Mouse (Mus musculus) heart, adult 8-10 months (tissue): Measurements from ENCODE around the gene Uck1. TPM values are rescaled to one million over a fixed set of nuclear protein-coding genes. Genes with fewer than 3 reads are reported as not detected.
A peak's percentile ranks its signal among the peaks of the same experiment; 100 is the strongest.
"Not testable (repeated sequence)": the region's sequence is repeated elsewhere in the genome, so short reads cannot be mapped to it uniquely, and the experiment has no call there.

Experiments used
- DNase-seq: peaks from one replicate; pipeline ENCODE4 v3.0.0; 2022; ENCODE audit warnings: low spot score
- total RNA-seq, 4 experiments: library from RNA; stranded (reverse); gene quantifications; 2 replicates each; pipeline ENCODE4 v1.2.4; 2022

Gene Uck1
- 10 to 100 TPM; 22.9 to 24.5 (median 23.3) TPM for total RNA-seq

DNA sequence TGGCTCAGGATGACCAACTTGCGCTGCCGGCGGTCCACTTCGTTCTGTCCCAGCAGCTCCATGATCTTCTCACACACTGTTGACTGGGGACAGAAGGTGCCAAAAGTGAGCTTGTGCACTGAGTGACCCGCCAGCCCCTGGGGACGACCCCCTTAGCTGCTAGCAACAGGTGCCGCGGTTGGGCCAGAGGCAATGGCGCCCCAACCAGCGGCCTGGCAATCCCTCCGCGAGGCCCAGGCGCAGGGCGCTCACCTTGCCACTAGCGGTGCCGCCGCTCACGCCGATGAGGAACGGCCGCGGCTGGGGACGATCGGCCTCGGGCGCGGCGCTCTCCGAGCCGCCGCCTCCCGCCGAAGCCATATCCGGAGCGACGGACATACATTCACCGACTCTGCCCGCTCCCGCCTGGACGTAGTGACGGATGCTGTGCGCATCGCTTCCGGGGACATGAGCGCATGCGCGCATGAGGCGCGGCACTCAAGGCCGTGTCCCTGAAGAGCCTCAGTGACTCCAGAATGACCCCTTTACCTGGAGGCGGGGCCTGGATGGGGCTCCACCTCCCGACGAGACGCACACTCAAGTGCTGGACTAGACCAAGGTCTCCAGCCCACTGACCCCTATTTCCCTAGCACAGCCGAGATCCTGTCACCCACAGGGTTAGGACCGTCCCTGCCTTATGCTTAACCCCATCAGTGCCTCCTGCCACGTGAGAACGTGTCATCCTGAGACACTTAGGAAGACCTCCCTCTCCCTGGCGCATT is at the start of gene Uck1:
Uck1 (minus strand) TSS at position 503 of the 761 bp plus-strand sequence.
- DNase-seq = peak; percentile 88

DNA sequence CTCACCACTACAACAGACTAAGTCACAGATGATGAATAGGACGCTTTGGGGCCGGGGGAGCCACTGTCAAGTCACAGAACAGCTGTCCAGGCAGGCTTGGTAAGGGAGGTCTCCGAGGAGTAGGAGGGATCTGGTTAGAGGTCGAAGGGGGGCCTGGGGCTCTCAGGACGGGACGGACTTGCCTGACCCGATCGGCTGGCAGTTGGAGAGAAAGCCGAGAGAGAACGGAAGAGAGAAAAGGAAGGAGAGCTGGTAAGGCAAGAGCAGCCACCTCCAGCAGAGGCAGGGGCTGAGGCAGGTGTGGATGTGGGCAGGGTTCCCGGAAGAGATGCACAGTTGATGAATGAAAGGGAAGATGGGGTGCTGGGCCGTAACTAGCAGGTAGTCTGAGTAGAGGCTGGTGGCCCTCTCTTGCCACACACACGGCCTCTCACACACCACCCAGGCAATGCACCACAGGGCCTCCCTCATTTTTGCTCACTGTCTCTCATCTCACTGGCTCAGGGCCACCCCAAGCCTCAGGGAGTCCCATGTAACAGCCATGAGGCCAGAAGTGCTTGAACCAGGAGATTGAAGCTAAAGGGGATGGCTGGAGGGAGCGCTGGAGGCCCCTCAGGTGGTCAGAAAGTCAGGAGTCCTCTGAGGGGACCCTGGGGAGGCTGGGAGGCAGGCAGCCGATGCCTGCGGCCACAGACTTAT is 49.1 kb upstream of the Uck1 start:
- no peak for DNase-seq

DNA sequence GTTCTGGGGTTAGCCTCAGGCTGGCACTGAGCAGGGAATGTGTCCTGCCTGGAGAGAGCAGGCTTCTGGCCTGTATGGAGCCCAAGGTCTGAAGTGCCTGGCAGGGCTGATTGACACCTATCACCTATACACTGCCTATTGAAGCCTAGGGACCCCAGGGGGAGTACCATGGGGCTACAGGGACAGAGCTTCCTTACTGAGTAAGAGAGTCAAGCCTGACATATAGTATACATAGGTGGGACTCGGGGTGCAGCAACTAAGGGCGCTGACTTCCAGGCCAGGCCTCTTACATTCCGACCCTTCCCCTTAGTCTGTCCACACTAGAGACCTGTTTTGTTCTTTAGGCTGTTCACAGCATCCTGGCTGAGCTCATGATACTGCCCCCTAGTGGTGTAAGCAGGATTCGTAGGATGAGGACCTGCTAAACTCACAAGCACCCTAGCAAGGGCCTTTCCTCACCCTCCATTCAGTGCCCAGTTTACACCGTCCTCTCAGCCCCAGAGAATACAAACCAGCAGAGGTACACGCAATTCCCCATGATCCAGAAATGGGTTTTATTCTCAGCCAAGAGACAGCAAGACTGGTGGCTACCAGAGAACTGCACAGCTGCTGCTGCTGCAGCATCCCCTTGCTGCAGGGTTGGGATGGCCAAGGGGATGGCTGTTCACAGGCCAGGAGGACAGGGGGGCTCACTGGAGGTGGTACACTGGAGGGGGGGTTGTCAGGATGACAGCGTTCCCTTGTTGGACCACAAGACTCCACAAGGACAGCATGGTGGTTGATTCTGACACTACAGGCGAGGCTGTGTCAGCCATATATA is 48.2 kb upstream of the Uck1 start:
- no peak for DNase-seq

DNA sequence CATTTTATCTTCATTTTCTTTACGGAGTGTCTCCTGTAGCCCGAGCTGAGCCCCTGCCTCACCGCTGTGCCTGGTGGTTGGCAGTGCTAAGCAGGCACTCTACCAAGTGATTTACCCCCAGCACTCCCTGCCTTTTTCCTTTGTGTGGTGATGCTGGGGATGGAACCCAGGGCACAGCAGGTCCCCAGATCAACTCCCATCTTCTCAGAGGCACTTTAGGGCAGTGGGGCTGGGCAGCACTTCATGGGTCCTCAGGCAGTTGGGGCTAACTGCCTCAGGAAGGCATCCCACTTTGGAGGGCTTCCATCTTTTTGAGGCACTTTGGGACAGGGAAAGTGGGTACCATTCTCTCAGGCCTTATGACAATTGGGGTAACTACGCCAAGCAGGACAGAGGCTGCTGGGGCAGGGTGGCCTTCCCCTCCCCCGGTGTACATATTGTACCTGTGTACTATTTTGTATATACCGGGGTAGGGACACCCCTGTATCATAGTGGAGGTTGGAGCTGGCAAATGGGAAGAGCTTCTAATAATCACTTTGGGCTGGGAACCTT is 47.4 kb upstream of the Uck1 start:
- no peak for DNase-seq

DNA sequence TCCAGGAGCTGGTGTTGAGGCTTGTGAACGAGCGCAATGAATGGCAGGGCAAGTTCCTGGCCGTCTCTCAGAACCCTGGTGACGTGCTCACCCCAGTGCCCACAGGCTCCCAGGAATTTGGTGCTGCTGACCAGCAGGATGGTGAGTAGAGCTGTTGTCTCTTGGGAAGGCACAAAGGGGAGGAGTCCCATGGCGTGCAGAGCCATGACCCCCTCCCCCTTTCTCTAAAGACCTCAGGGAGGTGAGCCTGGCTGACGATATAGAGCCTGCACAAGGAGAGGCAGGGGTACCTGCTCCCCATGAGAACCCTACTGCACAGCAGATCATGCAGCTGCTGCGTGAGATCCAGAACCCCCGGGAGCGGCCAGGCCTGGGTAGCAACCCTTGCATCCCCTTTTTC is 46.2 kb upstream of the Uck1 start:
- no peak for DNase-seq

DNA sequence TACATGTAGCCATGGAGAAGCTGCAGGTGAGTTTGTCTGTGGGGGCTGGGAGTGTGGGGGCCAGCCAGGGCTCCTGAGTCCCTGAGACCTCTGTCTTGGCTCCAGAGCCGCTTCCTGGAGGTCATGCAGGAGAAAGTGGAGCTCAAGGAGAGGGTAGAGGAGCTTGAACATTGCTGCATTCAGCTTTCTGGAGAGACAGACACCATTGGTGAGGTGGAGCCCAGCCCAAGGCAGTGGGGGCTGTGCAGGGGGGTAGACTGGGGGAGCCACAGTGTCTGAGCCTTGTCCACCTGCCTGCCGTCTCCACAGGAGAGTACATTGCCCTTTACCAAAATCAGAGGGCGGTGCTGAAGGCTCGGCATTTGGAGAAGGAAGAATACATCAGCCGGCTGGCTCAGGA is 45.7 kb upstream of the Uck1 start:
- no peak for DNase-seq

DNA sequence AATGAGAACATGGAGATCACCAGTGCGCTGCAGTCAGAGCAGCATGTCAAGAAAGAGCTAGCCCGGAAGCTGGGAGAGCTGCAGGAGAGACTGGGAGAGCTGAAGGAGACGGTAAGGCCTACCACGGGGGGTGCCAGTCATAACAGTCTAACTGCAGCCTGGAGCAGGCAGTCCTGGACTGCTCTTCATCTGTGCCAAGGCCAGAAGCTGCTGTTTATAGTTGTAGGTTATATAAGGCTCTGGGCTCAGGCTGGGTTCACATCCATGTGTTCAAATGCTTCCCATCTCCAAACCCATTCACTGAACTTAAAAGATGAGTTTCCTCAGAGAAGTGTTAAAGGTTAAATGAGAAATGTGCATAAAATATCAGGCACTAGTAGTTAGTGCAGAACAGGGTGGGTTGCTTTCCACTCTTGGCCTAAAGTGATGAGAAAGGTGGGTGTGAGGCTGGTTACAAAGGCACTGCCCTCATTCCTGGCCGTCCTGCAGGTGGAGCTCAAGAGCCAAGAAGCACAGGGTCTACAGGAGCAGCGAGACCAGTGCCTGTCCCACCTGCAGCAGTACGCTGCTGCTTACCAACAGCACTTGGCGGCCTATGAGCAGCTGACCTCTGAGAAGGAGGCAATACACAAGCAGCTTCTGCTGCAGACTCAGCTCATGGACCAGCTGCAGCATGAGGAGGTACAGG is 44.3 kb upstream of the Uck1 start:
- no peak for DNase-seq

DNA sequence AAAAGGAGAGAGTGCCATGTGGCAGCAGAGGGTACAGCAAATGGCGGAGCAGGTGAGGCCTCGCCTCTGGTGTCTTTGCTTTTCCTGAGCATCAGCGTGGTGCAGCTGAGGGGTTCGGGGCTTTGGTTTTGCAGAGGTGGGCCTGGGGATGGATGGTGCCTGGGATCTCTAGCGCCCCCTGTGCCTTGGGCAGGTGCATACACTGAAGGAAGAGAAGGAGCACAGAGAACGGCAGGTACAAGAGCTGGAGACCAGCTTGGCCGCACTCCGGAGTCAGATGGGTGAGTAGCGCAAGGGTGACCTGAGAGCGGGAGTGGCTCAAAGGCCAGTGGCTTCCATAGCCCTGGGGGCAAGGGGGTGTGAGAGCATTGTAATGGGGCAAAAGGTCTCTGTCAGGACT is 43.0 kb upstream of the Uck1 start:
- DNase-seq = no peak

DNA sequence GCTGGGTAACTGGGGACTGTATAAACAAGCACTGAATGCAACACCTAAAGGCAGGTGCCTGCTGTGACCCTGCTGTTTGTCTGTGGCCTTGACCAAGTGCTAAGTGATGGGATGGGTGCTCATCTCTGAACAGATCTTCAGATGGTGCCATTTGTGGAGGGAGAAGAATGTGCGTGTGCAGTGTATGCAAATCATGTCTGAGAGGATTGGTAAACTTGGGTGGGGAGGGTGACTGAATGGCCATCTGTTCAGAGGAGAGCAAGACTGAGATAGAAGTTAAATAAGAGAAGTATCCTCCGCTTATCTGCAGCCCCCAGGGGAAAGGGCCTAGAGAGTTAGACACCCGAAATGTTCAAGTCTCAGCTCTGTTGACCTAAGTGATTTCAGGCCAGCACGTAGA is 39.5 kb upstream of the Uck1 start:
- no peak for DNase-seq

DNA sequence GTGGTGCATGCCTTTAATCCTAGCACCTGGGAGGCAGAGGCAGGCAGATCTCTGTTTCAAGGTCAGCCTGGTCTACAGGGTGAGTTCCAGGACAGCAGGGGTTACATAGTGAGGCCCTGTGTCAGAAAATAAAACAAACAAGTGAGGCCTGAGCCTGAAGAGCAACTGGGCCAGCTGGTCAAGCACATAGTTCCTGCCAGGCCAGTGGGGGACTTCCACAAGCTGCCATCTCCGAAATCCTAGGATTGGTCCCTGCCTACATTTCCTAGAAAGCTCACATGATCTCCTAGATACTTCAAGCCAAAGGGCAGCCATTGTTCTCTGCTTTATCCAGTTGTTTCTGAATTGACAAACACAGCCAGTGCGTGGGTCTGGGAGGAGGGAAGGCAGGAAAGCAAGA is 35.9 kb upstream of the Uck1 start:
- not testable (repeated sequence) for DNase-seq

DNA sequence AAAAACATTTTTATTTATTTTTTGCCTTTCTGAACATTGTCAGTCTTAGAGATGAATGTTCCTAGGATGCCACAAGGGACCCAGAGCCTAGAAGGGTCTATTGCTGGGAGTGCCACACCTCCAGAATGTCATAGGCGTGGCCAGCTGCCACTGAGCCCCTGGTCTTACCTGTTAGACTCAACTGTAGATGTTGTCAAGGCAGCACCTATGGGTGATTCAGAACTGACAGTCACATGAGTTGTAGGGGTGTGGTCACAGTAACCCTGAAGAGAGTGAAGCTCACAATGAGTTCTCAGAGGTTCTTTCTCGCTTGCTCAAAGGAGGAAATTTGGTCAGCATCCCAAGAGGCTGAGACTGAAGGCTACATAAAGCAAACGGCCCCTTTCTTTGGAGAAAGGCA is 35.3 kb upstream of the Uck1 start:
- no peak for DNase-seq

DNA sequence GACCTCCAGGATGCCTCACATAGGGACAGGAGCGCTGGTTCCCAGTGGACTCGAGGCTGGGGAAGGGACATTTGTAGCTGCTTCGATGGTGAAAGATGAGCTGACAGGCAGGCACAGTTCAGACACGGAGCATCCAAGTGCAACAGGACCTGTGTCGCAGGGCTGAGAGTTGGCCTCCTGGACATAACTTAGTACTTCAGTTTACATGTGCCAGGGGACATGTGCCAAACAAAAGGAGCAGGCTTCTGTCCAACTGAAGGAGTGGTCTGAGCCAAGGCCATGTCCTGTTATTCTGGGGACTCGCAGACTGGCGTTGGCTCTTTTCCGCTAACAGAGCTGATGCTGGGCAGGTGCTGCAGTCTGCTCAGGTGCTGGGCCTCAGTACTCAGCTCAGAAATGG is 34.4 kb upstream of the Uck1 start:
- peak; percentile 58 for DNase-seq

DNA sequence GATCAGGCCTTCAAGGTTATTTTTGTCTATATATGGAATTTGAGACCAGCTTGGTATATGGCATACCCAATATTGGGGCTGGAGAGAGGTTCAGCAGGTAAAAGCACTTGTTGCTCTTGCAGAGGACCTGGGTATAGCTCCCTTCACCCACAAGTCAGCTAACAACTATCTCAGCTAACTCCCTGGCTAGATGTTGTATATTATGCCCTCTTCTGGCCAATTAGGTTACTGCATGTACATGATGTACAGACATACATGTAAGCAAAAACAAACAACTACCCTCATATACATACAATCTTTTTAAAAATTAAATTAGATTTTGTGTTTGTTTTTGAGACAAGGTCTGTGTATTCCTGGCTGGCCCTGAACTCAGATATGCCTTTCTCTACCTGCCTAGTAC is 29.6 kb upstream of the Uck1 start:
- DNase-seq = peak; percentile 58

DNA sequence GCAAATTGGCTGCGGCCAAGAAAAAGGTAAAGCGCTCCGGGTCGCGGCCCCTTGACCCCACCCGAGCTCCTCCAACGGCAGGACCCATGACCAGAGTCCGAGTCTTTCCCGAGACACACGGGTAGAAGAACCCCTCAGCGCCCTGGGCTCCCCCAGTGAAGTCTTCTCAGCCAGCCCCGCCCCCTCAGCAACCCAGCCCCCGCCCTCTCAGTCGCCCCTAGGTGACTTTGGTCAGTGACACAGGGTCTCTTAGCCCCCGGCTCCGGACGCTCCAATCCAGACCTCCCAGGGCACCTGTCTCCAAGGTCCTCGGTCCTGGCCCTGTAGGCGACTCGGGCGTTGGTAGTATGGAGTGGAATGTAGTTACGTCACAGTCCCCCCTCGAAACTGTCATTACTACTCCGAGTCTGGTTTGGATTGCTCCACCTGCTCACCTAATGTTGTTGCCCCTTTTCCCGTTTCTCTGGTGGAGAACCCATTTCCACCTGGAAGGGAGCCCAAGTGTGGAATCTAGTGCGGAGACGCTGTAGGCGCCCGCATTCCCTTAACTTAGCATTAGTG is 28.5 kb upstream of the Uck1 start:
- DNase-seq = peak; percentile 54

DNA sequence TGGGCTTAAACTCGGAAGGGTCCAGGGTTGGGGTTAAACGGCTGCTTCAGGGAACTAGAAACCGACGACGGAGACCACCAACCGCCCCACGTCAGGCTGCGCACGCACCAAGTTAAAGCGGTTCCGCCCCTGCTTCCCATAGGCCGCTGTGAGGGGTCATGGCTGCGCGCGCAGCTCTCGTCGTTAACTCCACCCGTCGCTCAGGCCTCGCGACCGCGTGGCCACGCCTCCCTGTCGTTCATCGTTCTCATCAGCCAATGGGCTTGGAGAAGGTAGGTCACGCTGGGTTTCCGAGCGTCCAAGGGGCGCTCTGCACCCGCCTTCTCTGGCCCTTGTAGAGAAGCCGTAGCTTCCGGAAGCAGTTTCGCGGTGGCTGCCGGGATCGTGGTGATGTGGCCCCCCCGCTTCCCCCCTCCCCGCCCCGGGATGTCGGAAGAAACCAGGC is 28.0 kb upstream of the Uck1 start, which contains the start of gene Swi5:
Swi5 (minus strand) TSS at position 153 of the 445 bp plus-strand sequence.
- DNase-seq = peak; percentile 94

DNA sequence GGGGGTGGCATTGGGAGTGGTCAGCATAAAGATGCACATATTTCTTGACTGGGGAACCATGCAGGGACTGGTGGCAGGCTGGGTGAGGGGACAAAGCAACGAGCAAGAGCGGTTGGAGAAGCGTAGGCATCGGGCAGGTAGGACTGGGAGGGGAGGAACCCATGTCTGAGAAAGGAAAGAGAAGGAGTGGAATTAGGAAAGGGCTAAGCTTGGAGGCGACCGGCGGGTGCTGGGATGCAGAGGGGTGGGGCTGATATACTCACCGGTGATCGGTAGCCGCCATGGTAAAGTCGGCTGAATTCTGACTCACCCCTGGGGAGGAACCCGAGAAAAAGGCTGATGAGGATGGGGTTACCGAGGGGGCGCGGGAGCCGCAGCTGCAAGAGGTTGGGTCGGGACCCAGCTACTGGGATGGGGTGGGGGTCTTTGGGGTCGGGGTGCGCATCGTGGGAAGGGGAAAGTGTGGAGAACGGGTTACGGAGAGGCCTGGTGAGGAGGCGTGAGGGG is 27.4 kb upstream of the Uck1 start, which contains the start of gene Golga2:
Golga2 (plus strand) TSS at position 51 of the 507 bp plus-strand sequence.
- DNase-seq = no peak

DNA sequence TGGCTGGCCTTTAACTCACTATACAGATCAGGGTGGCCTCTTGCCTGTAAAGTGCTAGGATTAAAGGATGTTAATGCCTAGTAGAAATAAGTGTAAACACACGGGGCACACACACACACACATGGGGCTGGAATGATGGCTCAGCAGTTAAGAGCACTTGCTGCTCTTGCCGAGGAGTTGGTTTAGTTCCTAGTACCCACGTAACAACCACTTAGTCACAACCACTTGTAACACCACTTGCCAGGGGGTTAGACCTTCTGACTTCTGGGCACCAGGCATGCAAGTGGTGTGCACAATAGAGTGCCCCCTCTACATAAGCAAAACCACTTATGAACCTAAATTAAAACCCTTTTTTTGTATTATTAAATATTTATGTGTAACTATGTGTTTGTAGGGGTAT is 24.0 kb upstream of the Uck1 start:
- no peak for DNase-seq

DNA sequence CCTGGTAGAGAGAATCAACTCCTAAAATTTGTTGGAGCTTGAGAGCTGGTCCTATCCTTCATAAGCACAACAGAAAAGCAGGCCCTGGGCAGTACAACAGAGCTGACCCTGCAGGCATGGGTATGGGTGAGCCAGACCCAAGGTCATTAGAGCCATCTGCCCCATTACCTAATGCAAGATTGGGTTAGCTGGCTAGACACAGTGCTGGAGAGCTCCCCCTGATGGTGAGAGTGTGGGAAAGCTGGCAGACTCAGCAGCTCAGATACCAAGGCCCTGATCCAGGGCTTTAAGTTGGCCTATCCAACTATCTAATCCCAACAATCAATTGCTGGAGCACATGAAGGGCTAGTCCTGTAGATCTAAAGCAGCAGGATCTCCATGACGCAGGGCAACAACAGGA is 22.8 kb upstream of the Uck1 start:
- peak; percentile 44 for DNase-seq

DNA sequence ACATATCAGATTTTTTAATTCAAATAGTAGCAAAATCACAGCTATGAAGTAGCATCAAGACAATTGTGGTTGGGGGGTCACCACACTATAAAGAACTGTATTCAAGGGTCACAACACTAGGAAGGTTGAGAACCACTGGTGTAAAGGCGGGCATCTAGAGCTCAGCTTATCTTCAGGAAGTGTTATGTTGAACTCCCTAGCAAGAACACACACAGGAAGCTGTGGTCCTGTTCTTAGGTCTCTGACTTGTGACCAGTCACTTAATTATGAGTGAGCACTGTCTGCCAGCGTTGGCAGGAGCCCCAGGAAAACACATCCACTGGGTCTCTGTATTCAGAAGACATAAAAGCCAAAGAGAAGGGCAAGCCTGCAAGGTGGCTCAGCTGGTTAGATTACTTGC is 22.3 kb upstream of the Uck1 start:
- no peak for DNase-seq

DNA sequence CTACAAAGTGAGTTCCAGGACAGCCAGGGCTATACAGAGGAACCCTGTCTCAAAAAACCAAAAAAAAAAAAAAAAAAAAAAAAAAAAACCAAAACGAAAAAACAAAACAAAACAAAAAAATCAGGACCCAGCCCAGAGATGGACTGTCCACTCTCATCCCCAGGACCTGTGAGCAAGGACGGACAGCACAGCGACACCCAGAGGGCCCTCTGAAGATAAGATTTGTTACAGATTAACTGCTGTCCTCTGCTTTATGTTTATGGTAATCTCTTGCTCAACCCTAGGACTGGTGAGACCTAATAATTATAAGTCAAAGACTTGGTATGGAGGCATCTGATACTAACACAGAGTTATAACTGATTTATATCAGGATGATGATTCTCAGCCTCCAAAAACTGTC is 15.9 kb upstream of the Uck1 start:
- DNase-seq = no peak

DNA sequence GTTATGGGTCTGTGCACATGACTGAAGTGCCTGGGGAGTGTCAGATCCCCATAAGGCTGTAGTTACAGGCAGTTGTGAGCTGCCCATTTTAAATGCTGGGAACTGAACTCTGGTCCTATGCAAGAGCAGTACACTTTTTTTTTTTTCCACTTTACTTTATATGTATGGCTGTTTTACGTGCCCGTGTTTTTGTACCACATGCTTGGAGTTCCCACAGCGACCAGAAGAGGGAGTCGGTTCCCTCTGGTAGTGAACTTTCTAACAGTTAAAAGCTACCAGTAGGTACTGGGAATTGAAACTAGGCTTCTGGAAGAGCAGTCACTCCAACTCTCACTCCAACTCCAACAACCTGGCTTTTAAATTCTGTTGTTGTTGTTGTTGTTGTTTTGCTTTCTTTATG is 676 bp upstream of the Uck1 start:
- peak; percentile 28 for DNase-seq
